ENCODE assay signal across 20 mouse cellular contexts in genomic region chr19:58382535-58382934, GRCm38 (mm10).
"Had no signal": no experiment of that assay in that cellular context is flagged by ENCODE, and none has a peak within 500 bp of the region (broad histone marks: within the 10 kb centered on the region; RNA-seq: fewer than 3 reads in every experiment).

No protein-coding gene starts in this region.

- H3K36me3 ChIP-seq: liver, embryonic 13.5 days; midbrain, embryonic 10.5 days; midbrain, embryonic 15.5 days; neural tube, embryonic 12.5 days; neural tube, embryonic 15.5 days had no signal

- H3K4me3 ChIP-seq: left cerebral cortex, adult 2 months; liver, embryonic 13.5 days; megakaryocyte, embryonic 14.5 days; midbrain, embryonic 10.5 days; midbrain, embryonic 15.5 days; neural tube, embryonic 12.5 days; neural tube, embryonic 15.5 days had no signal

- ATAC-seq: intestine, postnatal 0 days; midbrain, embryonic 15.5 days had no signal

- H3K4me2 ChIP-seq: liver, embryonic 13.5 days; midbrain, embryonic 15.5 days; neural tube, embryonic 12.5 days; neural tube, embryonic 15.5 days had no signal

- H3K27ac ChIP-seq: kidney, postnatal 0 days; left cerebral cortex, adult 2 months; liver, embryonic 13.5 days; macrophage; midbrain, embryonic 15.5 days; neural tube, embryonic 12.5 days; neural tube, embryonic 15.5 days; stomach, postnatal 0 days had no signal

- H3K9me3 ChIP-seq: liver, embryonic 13.5 days; megakaryocyte, embryonic 14.5 days; midbrain, embryonic 10.5 days; midbrain, embryonic 15.5 days; neural tube, embryonic 12.5 days; neural tube, embryonic 15.5 days had no signal

- H3K4me1 ChIP-seq: megakaryocyte, embryonic 14.5 days had no signal

- DNase-seq: kidney, adult 2 months; kidney, postnatal 36 days; layer of hippocampus, postnatal 36 days; liver, embryonic 13.5 days; right cerebral cortex, adult 18-20 months; right cerebral cortex, postnatal 14 days; right cerebral cortex, postnatal 4 days; thymus, adult 2 months; thymus, postnatal 14 days; thymus, postnatal 4 days had no signal

- H3K27me3 ChIP-seq: liver, embryonic 13.5 days; midbrain, embryonic 15.5 days; neural tube, embryonic 12.5 days; neural tube, embryonic 15.5 days had no signal

- H3K9ac ChIP-seq: liver, embryonic 13.5 days; midbrain, embryonic 15.5 days; neural tube, embryonic 12.5 days; neural tube, embryonic 15.5 days had no signal
